Mouse (Mus musculus) megakaryocyte, embryonic 14.5 days (primary cell): ENCODE results near the gene Ankrd6.

Experiments
- FLI1 ChIP-seq: IDR thresholded peaks from 2 replicates; pipeline ENCODE4 v1.6.1; 2012; ENCODE audit warnings: low read length, inconsistent platforms, mixed read lengths
- GATA1 ChIP-seq: IDR thresholded peaks from 3 replicates; pipeline ENCODE4 v1.6.1; 2012; ENCODE audit warnings: mixed read lengths, low read length, inconsistent platforms, borderline replicate concordance

DNA sequence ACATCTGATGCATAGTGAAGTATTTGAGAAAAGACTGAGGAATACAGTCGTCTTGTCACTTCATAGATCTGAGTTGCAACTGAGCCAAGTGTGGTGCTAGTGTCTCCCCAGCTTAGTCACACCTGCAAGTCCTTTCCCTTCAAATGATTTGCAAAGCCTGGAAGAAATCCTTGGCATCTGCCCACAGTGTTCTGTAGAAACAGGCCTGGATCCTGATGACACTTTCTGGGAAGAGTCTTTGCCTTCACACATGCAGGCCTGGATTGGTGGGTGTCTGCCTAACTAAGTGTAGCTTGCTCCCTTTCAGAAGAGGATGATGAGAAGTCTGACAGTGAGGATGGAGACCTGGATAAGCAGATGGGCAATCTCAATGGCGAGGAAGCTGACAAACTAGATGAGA is 193.2 kb downstream of the Ankrd6 start:
- TF ChIP-seq GATA1 = no peak
- no peak for TF ChIP-seq FLI1
